Mouse (Mus musculus): ENCODE measurements at regions not wholly inside any gene's neighbourhood (a gene's known extent, or its start where the extent isn't known, plus 50 kb on each side); places are given as distances from the start of the nearest gene placed in this dataset.

GRCm38 (mm10) chr17:85767201-85767862 lies 79.3 kb upstream of the Six2 start:
- DNase-seq (ENCODE audit: low read depth, low spot score) = no peak

DNA sequence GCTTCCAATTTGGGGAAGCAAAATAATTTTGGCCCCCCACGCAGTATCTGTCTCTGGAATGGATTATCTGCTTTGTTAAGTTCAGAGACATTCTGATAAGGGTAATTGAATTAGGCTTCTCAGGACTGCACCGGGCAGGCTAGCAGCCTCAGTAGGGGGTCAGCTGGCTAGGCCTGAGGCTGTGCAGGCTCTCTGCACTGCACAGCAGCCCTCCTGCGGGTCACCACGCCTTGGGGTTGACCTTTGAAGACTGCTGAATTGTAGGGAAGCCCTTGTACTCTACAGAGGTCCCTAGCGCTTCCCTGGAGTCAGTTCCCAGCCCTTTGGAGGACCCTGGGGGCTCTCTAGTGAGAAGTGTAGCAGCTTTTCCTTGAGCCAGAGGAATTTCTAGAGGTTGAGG lies 78.5 kb upstream of the Six2 start:
- DNase-seq (ENCODE audit: low read depth, low spot score) = no peak

- DNase-seq (ENCODE audit: low read depth, low spot score) = no peak
Measured at GRCm38 (mm10) chr17:85758581-85759098, 70.6 kb upstream of the Six2 start.

- no peak for DNase-seq (ENCODE audit: low read depth, low spot score)
Measured at GRCm38 (mm10) chr17:85757647-85758046, 69.6 kb upstream of the Six2 start.

GRCm38 (mm10) chr17:85755557-85755956 lies 67.5 kb upstream of the Six2 start:
- no peak for DNase-seq (ENCODE audit: low read depth, low spot score)

- DNase-seq (ENCODE audit: low read depth, low spot score) = no peak
Measured at GRCm38 (mm10) chr17:85748649-85749081, 60.6 kb upstream of the Six2 start.

DNA sequence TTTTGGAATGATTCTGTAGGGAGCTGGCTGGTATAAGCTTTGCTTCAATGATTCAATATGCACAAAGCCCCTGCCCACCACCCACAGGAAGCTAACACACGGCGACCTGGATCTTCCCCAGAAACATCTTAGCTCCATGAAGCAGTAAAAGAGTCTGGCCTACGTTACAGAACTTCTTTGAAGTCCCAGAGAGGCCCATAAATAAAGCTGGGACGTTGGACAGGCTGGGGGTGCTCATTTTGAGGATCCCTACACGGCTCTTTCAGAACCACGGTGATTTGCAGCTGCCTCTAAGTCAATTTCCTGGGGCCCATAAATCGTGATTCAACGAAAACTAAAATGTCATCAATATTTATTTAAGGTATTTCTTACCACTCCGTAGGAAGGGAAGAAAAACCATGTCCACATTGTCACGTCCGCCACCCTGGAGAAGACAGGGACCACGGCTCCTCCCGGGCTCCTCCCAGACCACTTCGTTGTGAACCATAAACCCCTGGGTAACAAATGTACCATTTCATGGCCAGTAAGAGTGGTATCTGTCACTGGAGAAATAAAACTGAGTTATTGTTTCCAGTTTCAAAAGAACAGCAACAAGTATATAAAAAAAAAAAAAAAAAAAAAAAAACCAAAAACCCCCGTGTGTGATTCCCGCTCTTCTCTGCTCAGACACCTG lies 60.0 kb upstream of the Six2 start:
- no peak for DNase-seq (ENCODE audit: low read depth, low spot score)
